Mouse (Mus musculus): ENCODE results near the gene AC161166.1. TPM values are rescaled to one million over a fixed set of nuclear protein-coding genes. Genes with fewer than 3 reads are reported as not detected.
"Not testable (repeated sequence)": the region's sequence is repeated elsewhere in the genome, so short reads cannot be mapped to it uniquely, and the experiment has no call there.

The AC161166.1 gene
- polyA plus RNA-seq, 1 experiment from 2014 or later: 1.0 TPM

DNA sequence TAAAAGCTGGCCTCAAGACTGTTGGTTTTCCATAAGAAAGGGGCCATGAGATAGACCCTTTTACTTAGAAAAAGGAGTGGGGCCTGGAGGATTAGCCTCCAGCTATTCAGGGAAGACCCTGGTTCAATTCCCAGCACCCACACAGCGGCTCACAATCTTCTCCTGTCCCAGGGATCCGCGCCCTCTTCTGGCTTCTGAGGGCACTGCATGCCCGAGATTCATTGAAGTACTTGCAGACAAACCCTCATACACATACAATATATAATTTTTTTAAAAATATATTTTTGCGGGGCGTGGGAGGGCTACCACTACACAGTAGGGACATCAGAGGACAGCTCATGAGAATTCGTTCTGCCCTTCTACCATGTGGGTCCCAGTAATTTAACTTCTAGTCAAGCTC, 11.3 kb downstream of the AC161166.1 start:
- Histone ChIP-seq H3K4me3 (no peak overlapping the region), H3K27ac (no peak overlapping the region), H3K9me3 (replicated peaks) (no peaks in the 10 kb centered on the region), H3K36me3 (peaks cover 3% of the 10 kb centered on the region; the same call in 1 of the 2 replicates), H3K27me3 (ENCODE audit: low read depth, poor library complexity, severe bottlenecking) (peaks cover 65% of the 10 kb centered on the region), H3K4me1 (peaks cover 42% of the 10 kb centered on the region)
- DNase-seq (ENCODE audit: low spot score): peak; percentile 59
- WGBS: 24% methylated on average over 7 of the region's 7 CpGs

DNA sequence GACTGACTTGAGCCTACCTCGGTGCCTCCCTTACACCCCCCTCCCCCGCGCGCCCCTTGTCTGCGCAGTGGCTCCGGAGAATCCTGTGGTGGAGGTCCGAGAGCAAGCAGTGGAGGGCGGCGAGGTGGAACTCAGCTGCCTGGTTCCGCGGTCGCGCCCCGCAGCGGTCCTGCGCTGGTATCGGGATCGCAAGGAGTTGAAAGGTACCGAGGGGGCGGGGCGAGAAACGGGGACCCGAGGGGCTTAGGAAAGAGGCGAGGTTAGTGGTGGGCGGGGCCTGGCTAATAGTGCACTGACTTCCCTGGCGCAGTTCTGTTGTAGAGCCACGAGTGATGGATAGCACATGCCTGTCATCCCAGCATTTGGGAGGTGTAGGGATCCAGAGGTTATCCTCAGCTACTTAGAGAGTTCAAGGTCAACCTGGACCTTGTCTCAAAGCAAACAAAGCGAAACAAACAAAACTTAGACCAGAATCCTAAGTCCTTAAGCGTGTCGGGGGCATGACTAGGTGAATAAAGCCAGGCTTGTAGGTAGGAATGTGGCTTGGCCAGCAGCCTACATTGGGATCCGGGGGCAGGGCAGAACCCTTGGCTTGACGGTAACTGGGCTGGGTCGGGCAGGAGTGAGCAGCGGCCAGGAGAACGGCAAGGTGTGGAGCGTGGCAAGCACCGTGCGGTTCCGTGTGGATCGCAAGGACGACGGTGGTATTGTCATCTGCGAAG, 12.2 kb downstream of the AC161166.1 start:
- H3K9me3 ChIP-seq (replicated peaks): no peaks in the 10 kb centered on the region
- H3K27ac ChIP-seq: peak overlapping the region; percentile 44; the same call in 1 of the 2 replicates
- peaks cover 65% of the 10 kb centered on the region for H3K27me3 ChIP-seq (ENCODE audit: low read depth, poor library complexity, severe bottlenecking)
- DNase-seq (ENCODE audit: low spot score): peak; percentile 71
- WGBS: 12% methylated on average over 43 of the region's 43 CpGs
- peaks cover 3% of the 10 kb centered on the region; the same call in 1 of the 2 replicates for H3K36me3 ChIP-seq
- peaks cover 33% of the 10 kb centered on the region for H3K4me1 ChIP-seq
- peak overlapping the region; percentile 55 for H3K4me3 ChIP-seq

GRCm38 (mm10) chr7:24488303-24488702, 24.0 kb downstream of the AC161166.1 start:
- H3K36me3 ChIP-seq: no peaks in the 10 kb centered on the region
- no peaks in the 10 kb centered on the region for H3K9me3 ChIP-seq (replicated peaks)
- no peak overlapping the region for H3K27ac ChIP-seq
- DNase-seq (ENCODE audit: low spot score): no peak
- H3K27me3 ChIP-seq (ENCODE audit: low read depth, poor library complexity, severe bottlenecking): peaks cover 30% of the 10 kb centered on the region
- H3K4me3 ChIP-seq: no peak overlapping the region
- H3K4me1 ChIP-seq: peaks cover 12% of the 10 kb centered on the region
- WGBS: 87% methylated on average over 8 of the region's 8 CpGs

- Histone ChIP-seq H3K9me3 (replicated peaks) (no peaks in the 10 kb centered on the region), H3K27ac (no peak overlapping the region), H3K4me3 (no peak overlapping the region), H3K4me1 (peaks cover 20% of the 10 kb centered on the region), H3K36me3 (no peaks in the 10 kb centered on the region), H3K27me3 (ENCODE audit: low read depth, poor library complexity, severe bottlenecking) (peaks cover 39% of the 10 kb centered on the region)
- no peak for DNase-seq (ENCODE audit: low spot score)
- 35% methylated on average over 3 of the region's 3 CpGs for WGBS
Observed at GRCm38 (mm10) chr7:24487403-24487802, 24.9 kb downstream of the AC161166.1 start.

DNA sequence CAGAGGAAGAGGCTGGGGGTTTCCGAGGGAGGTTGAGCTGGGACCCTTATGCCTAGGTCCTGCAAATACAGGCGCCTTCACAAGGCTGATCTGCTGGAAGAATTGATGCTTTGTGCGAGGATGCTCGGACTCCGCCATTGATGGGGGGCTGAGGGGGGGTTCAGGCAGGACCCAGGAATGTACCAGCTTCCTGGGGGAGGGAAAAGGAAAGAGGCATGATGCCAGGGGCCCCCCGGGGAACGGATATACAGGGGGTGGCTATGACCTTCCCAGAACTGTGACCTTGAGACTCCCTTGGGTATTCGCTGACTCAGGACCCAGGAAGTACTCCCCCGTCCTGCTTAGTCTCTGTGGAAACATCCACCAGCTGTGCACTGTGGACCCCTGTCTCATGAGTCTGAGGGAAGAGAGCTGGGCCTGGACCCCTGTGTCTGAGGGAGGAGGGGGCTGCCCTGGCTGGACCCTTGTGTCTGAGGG, 25.6 kb downstream of the AC161166.1 start:
- Histone ChIP-seq H3K36me3 (no peaks in the 10 kb centered on the region), H3K4me3 (no peak overlapping the region), H3K9me3 (replicated peaks) (no peaks in the 10 kb centered on the region), H3K4me1 (peaks cover 21% of the 10 kb centered on the region), H3K27ac (no peak overlapping the region; the same call in 1 of the 2 replicates), H3K27me3 (ENCODE audit: low read depth, poor library complexity, severe bottlenecking) (peaks cover 46% of the 10 kb centered on the region)
- 61% methylated on average over 9 of the region's 9 CpGs for WGBS
- DNase-seq (ENCODE audit: low spot score): no peak

DNA sequence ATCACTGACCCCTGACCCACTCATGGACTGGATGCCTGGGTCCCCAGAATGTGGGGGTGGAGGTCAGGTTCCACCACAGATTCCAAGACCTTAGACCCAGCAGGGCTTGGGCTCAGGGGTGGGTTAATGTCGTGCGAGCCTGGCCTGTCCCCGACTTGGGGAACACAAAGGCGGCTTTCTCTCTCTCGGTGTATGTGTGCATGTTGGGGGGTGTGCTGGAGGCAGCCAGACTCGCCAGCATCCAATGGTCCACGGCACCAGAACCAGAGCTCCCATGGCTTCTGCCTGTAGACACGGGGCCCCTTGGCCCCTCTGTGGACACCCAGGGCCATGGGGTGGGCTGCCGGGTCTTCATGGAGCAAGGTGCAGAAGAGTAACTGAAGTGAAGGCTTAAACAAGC, 26.8 kb downstream of the AC161166.1 start:
- Histone ChIP-seq H3K4me3 (no peak overlapping the region), H3K9me3 (replicated peaks) (no peaks in the 10 kb centered on the region), H3K4me1 (peaks cover 31% of the 10 kb centered on the region), H3K27ac (0 out of 2 replicates have a peak overlapping the region, but pooled peaks have one; percentile 27), H3K36me3 (no peaks in the 10 kb centered on the region), H3K27me3 (ENCODE audit: low read depth, poor library complexity, severe bottlenecking) (peaks cover 58% of the 10 kb centered on the region)
- 78% methylated on average over 9 of the region's 9 CpGs for WGBS
- no peak for DNase-seq (ENCODE audit: low spot score)

DNA sequence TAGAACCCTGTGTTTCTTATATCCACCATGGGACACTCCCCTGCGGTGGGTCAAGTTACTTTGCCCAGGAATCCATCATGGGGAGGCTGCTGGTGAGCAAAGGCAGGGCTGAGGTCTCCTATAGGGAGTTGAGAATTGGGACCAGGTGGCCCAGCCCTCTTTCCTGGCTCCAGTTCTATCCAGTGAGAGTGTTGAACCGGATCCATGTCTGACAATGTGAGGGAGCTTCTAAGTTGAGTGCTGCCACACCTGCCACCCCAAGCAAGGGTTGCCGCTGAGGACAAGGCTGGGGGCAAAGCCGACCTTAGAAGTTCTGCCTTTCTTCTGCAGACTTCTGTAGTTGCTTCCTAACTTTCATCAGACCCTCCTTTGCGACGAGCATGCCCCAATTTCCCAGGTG, 29.0 kb downstream of the AC161166.1 start:
- H3K4me3 ChIP-seq: peak overlapping the region; percentile 84
- DNase-seq (ENCODE audit: low spot score); H3K27ac ChIP-seq; H3K9me3 ChIP-seq (replicated peaks); H3K36me3 ChIP-seq: not testable (repeated sequence)
- peaks cover 31% of the 10 kb centered on the region for H3K4me1 ChIP-seq
- peaks cover 78% of the 10 kb centered on the region for H3K27me3 ChIP-seq (ENCODE audit: low read depth, poor library complexity, severe bottlenecking)
- WGBS: 44% methylated on average over 6 of the region's 6 CpGs

GRCm38 (mm10) chr7:24482208-24483020, 29.8 kb downstream of the AC161166.1 start:
- no peaks in the 10 kb centered on the region for H3K9me3 ChIP-seq (replicated peaks)
- no peak for DNase-seq (ENCODE audit: low spot score)
- peak overlapping the region; percentile 82 for H3K27ac ChIP-seq
- H3K27me3 ChIP-seq (ENCODE audit: low read depth, poor library complexity, severe bottlenecking): peaks cover 78% of the 10 kb centered on the region
- no peaks in the 10 kb centered on the region for H3K36me3 ChIP-seq
- peaks cover 31% of the 10 kb centered on the region for H3K4me1 ChIP-seq
- WGBS: 3% methylated on average over 22 of the region's 38 CpGs
- H3K4me3 ChIP-seq: peak overlapping the region; percentile 84

DNA sequence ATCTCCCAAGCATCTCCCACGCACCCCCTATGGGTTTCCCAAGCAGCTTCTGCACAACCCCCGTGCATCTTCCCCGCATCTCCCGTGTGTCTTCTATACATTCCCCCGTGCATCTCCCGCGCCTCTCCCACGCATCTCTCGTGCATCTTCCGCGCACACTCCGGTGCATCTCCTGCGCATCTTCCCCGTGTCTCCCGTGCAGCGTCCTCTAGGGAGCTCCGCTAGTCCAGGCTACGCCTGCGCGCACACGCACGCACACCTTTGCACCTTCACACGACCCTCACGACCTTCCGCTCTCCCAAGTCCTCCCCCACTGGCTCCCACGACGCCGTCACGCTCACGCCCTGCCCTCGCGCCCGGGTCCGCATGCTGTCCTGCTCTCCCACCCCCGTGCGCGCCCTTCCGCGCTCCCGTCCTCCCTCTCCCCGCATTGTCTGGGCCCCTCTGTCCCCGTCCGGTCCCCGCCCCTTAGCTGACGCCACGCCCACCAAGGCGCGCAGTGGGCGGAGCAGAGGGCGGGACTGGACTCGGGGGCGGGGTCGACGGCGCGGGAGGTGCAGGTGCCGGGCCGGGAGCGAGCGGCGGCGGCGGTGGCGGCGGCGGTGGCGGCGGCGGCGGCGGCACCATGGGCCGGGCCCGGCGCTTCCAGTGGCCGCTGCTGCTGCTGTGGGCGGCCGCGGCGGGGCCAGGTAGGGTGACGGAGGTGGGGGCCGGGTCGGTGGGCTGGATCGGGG, 30.6 kb downstream of the AC161166.1 start, which contains the start of gene Cadm4:
Gene Cadm4 (plus strand): TSS at position 550 of the 734 bp plus-strand sequence.
- Histone ChIP-seq H3K27ac (peak within 1 kb of the TSS; percentile 82), H3K9me3 (replicated peaks) (no peaks in the 10 kb centered on the region), H3K27me3 (ENCODE audit: low read depth, poor library complexity, severe bottlenecking) (peaks cover 78% of the 10 kb centered on the region), H3K4me3 (peak within 1 kb of the TSS; percentile 84), H3K36me3 (no peaks in the 10 kb centered on the region), H3K4me1 (peaks cover 26% of the 10 kb centered on the region)
- WGBS: under 1% methylated on average over 78 of the region's 83 CpGs
- peak; percentile 95 for DNase-seq (ENCODE audit: low spot score)

GRCm38 (mm10) chr7:24480986-24481473, 31.2 kb downstream of the AC161166.1 start:
- WGBS: 13% methylated on average over 14 of the region's 14 CpGs
- H3K27ac ChIP-seq: peak overlapping the region; percentile 82
- peaks cover 19% of the 10 kb centered on the region for H3K4me1 ChIP-seq
- peak overlapping the region; percentile 84 for H3K4me3 ChIP-seq
- no peaks in the 10 kb centered on the region for H3K36me3 ChIP-seq
- DNase-seq (ENCODE audit: low spot score): no peak
- H3K27me3 ChIP-seq (ENCODE audit: low read depth, poor library complexity, severe bottlenecking): peaks cover 74% of the 10 kb centered on the region
- no peaks in the 10 kb centered on the region for H3K9me3 ChIP-seq (replicated peaks)

DNA sequence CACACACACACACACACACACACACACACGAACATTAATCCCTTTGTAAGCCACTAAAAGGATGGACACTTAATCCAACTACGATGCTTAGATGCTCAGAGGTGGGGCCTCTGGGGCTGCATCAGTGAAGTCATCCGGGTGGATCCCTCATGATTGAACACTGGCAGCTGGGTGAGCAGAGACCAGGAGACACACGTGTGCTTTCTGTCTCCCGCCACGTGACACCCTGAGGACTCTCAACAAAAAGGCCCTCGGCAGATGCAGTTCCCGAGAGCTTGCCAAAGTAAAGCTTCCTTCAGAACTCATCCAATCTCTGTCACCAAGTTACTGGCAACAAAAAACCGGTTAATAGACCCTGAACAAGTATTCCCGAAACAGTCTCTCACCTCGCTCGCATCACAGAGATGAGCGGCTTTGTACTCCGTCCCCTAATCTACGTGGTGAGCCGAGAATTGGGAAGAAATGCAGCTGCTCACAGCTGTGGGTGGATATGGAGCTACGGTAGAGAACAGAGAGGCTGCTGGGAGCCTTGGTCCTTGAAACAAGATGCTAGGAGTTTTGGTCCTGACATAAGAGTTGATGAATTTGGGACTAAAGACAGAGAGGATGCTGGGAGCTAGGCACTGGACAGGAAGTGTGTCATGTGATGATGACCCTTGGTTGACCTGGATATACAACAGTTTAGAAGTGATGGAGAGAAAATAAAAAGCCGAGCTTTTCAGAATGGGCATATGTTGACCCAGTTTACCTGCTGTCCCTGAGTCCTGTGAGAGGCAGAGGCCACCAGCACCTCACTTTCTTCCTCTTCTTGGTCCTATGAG, 31.9 kb downstream of the AC161166.1 start:
- Histone ChIP-seq H3K9me3 (replicated peaks) (no peaks in the 10 kb centered on the region), H3K36me3 (no peaks in the 10 kb centered on the region), H3K4me1 (peaks cover 19% of the 10 kb centered on the region), H3K27ac (no peak overlapping the region), H3K27me3 (ENCODE audit: low read depth, poor library complexity, severe bottlenecking) (peaks cover 67% of the 10 kb centered on the region), H3K4me3 (peak overlapping the region; percentile 84; the same call in 1 of the 2 replicates)
- DNase-seq (ENCODE audit: low spot score): no peak
- 65% methylated on average over 18 of the region's 18 CpGs for WGBS

GRCm38 (mm10) chr7:24479685-24480084, 32.6 kb downstream of the AC161166.1 start:
- 95% methylated on average over 2 of the region's 2 CpGs for WGBS
- Histone ChIP-seq H3K36me3 (no peaks in the 10 kb centered on the region), H3K27ac (no peak overlapping the region), H3K27me3 (ENCODE audit: low read depth, poor library complexity, severe bottlenecking) (peaks cover 62% of the 10 kb centered on the region), H3K4me1 (peaks cover 25% of the 10 kb centered on the region), H3K9me3 (replicated peaks) (no peaks in the 10 kb centered on the region), H3K4me3 (no peak overlapping the region)
- no peak for DNase-seq (ENCODE audit: low spot score)
